Mouse (Mus musculus): Measurements from ENCODE around the gene Gm11937. TPM values are rescaled to one million over a fixed set of nuclear protein-coding genes. Genes with fewer than 3 reads are reported as not detected.
"Not testable (repeated sequence)": the region's sequence is repeated elsewhere in the genome, so short reads cannot be mapped to it uniquely, and the experiment has no call there.

Gm11937 gene
- not detected in 2 replicates for polyA plus RNA-seq (2015; fragmentation: Nextera tagmentation; extraction: Ambion mirVana)

- not testable (repeated sequence) for H3K36me3 ChIP-seq (ENCODE audit: control insufficient read depth, insufficient read depth); H3K9me3 ChIP-seq (replicated peaks; ENCODE audit: control insufficient read depth, low read length); H3K4me3 ChIP-seq (ENCODE audit: low read length); H3K9ac ChIP-seq (ENCODE audit: low read length); H3K27ac ChIP-seq (ENCODE audit: low read length); H3K4me1 ChIP-seq (ENCODE audit: control insufficient read depth, insufficient read depth, low read length); H3K27me3 ChIP-seq (ENCODE audit: control insufficient read depth, insufficient read depth, low read length); ATAC-seq (replicated peaks; ENCODE audit: extremely low read depth, insufficient read depth, low FRiP score); H3K4me2 ChIP-seq (ENCODE audit: low read depth, low read length)
- WGBS: 57% methylated on average over 1 of the region's 2 CpGs
Measured at GRCm38 (mm10) chr11:99610089-99610488, at the start of gene Gm11937. Gm11937 (minus strand) TSS chr11:99610189.

GRCm38 (mm10) chr11:99659256-99659655 is 49.3 kb upstream of the Gm11937 start:
- H3K27ac ChIP-seq (ENCODE audit: low read length): no peak overlapping the region
- H3K4me3 ChIP-seq (ENCODE audit: low read length): no peak overlapping the region
- WGBS: 67% methylated on average over 4 of the region's 4 CpGs
- ATAC-seq (replicated peaks; ENCODE audit: extremely low read depth, insufficient read depth, low FRiP score): no peak
- H3K27me3 ChIP-seq (ENCODE audit: control insufficient read depth, insufficient read depth, low read length): no peaks in the 10 kb centered on the region
- H3K9me3 ChIP-seq (replicated peaks; ENCODE audit: control insufficient read depth, low read length): no peaks in the 10 kb centered on the region; the same call in 1 of the 2 replicates
- H3K36me3 ChIP-seq (ENCODE audit: control insufficient read depth, insufficient read depth): no peaks in the 10 kb centered on the region
- H3K4me1 ChIP-seq (ENCODE audit: control insufficient read depth, insufficient read depth, low read length): no peaks in the 10 kb centered on the region
- H3K4me2 ChIP-seq (ENCODE audit: low read depth, low read length): no peak overlapping the region
- H3K9ac ChIP-seq (ENCODE audit: low read length): no peak overlapping the region

GRCm38 (mm10) chr11:99658467-99659010 is 48.5 kb upstream of the Gm11937 start, which contains the start of gene Gm11563:
Gm11563 (minus strand) TSS chr11:99658960.
- ATAC-seq (replicated peaks; ENCODE audit: extremely low read depth, insufficient read depth, low FRiP score); H3K4me3 ChIP-seq (ENCODE audit: low read length): not testable (repeated sequence)

GRCm38 (mm10) chr11:99657051-99657450 is 47.1 kb upstream of the Gm11937 start:
- Histone ChIP-seq H3K4me2 (ENCODE audit: low read depth, low read length) (no peak overlapping the region), H3K36me3 (ENCODE audit: control insufficient read depth, insufficient read depth) (no peaks in the 10 kb centered on the region), H3K4me3 (ENCODE audit: low read length) (no peak overlapping the region), H3K4me1 (ENCODE audit: control insufficient read depth, insufficient read depth, low read length) (no peaks in the 10 kb centered on the region), H3K9ac (ENCODE audit: low read length) (no peak overlapping the region), H3K27me3 (ENCODE audit: control insufficient read depth, insufficient read depth, low read length) (no peaks in the 10 kb centered on the region), H3K27ac (ENCODE audit: low read length) (no peak overlapping the region), H3K9me3 (replicated peaks; ENCODE audit: control insufficient read depth, low read length) (no peaks in the 10 kb centered on the region; the same call in 1 of the 2 replicates)
- ATAC-seq (replicated peaks; ENCODE audit: extremely low read depth, insufficient read depth, low FRiP score): no peak
- WGBS: 52% methylated on average over 5 of the region's 5 CpGs

More at GRCm38 (mm10) chr11:99658467-99659010, 48.5 kb upstream of the Gm11937 start, which contains the start of gene Gm11563:
- not testable (repeated sequence) for H3K4me2 ChIP-seq (ENCODE audit: low read depth, low read length); H3K9me3 ChIP-seq (replicated peaks; ENCODE audit: control insufficient read depth, low read length); H3K27ac ChIP-seq (ENCODE audit: low read length); H3K9ac ChIP-seq (ENCODE audit: low read length); H3K36me3 ChIP-seq (ENCODE audit: control insufficient read depth, insufficient read depth); H3K4me1 ChIP-seq (ENCODE audit: control insufficient read depth, insufficient read depth, low read length); H3K27me3 ChIP-seq (ENCODE audit: control insufficient read depth, insufficient read depth, low read length)
- WGBS: 48% methylated on average over 10 of the region's 10 CpGs

GRCm38 (mm10) chr11:99650136-99650535 is 40.1 kb upstream of the Gm11937 start, which contains the start of gene Gm11555:
Gm11555 (minus strand) TSS chr11:99650236.
- WGBS: 60% methylated on average over 2 of the region's 2 CpGs
- no peak within 1 kb of the TSS for H3K9ac ChIP-seq (ENCODE audit: low read length)
- ATAC-seq (replicated peaks; ENCODE audit: extremely low read depth, insufficient read depth, low FRiP score): no peak

GRCm38 (mm10) chr11:99646444-99646843 is 36.5 kb upstream of the Gm11937 start:
- H3K4me3 ChIP-seq (ENCODE audit: low read length): no peak overlapping the region
- H3K9ac ChIP-seq (ENCODE audit: low read length): no peak overlapping the region
- H3K36me3 ChIP-seq (ENCODE audit: control insufficient read depth, insufficient read depth): no peaks in the 10 kb centered on the region
- no peak overlapping the region for H3K4me2 ChIP-seq (ENCODE audit: low read depth, low read length)
- H3K4me1 ChIP-seq (ENCODE audit: control insufficient read depth, insufficient read depth, low read length): no peaks in the 10 kb centered on the region
- ATAC-seq (replicated peaks; ENCODE audit: extremely low read depth, insufficient read depth, low FRiP score): no peak
- no peak overlapping the region for H3K27ac ChIP-seq (ENCODE audit: low read length)
- no peaks in the 10 kb centered on the region for H3K27me3 ChIP-seq (ENCODE audit: control insufficient read depth, insufficient read depth, low read length)
- no peaks in the 10 kb centered on the region; the same call in 1 of the 2 replicates for H3K9me3 ChIP-seq (replicated peaks; ENCODE audit: control insufficient read depth, low read length)
- WGBS: 76% methylated on average over 15 of the region's 15 CpGs

More at GRCm38 (mm10) chr11:99650136-99650535, 40.1 kb upstream of the Gm11937 start, which contains the start of gene Gm11555:
- Histone ChIP-seq H3K27me3 (ENCODE audit: control insufficient read depth, insufficient read depth, low read length) (no peaks in the 10 kb centered on the region), H3K27ac (ENCODE audit: low read length) (no peak within 1 kb of the TSS), H3K9me3 (replicated peaks; ENCODE audit: control insufficient read depth, low read length) (no peaks in the 10 kb centered on the region; the same call in 1 of the 2 replicates), H3K4me3 (ENCODE audit: low read length) (no peak within 1 kb of the TSS), H3K4me2 (ENCODE audit: low read depth, low read length) (no peak within 1 kb of the TSS), H3K36me3 (ENCODE audit: control insufficient read depth, insufficient read depth) (no peaks in the 10 kb centered on the region), H3K4me1 (ENCODE audit: control insufficient read depth, insufficient read depth, low read length) (no peaks in the 10 kb centered on the region)

GRCm38 (mm10) chr11:99644351-99644750 is 34.4 kb upstream of the Gm11937 start:
- Histone ChIP-seq H3K9me3 (replicated peaks; ENCODE audit: control insufficient read depth, low read length) (no peaks in the 10 kb centered on the region), H3K4me3 (ENCODE audit: low read length) (no peak overlapping the region), H3K4me1 (ENCODE audit: control insufficient read depth, insufficient read depth, low read length) (no peaks in the 10 kb centered on the region), H3K4me2 (ENCODE audit: low read depth, low read length) (no peak overlapping the region), H3K36me3 (ENCODE audit: control insufficient read depth, insufficient read depth) (no peaks in the 10 kb centered on the region), H3K9ac (ENCODE audit: low read length) (no peak overlapping the region), H3K27ac (ENCODE audit: low read length) (no peak overlapping the region), H3K27me3 (ENCODE audit: control insufficient read depth, insufficient read depth, low read length) (no peaks in the 10 kb centered on the region)
- no peak for ATAC-seq (replicated peaks; ENCODE audit: extremely low read depth, insufficient read depth, low FRiP score)
- WGBS: 73% methylated on average over 3 of the region's 3 CpGs

- H3K4me1 ChIP-seq (ENCODE audit: control insufficient read depth, insufficient read depth, low read length); H3K36me3 ChIP-seq (ENCODE audit: control insufficient read depth, insufficient read depth); H3K9me3 ChIP-seq (replicated peaks; ENCODE audit: control insufficient read depth, low read length); H3K4me2 ChIP-seq (ENCODE audit: low read depth, low read length); H3K9ac ChIP-seq (ENCODE audit: low read length); H3K27me3 ChIP-seq (ENCODE audit: control insufficient read depth, insufficient read depth, low read length); H3K27ac ChIP-seq (ENCODE audit: low read length); H3K4me3 ChIP-seq (ENCODE audit: low read length); ATAC-seq (replicated peaks; ENCODE audit: extremely low read depth, insufficient read depth, low FRiP score): not testable (repeated sequence)
- WGBS: 81% methylated on average over 9 of the region's 9 CpGs
Measured at GRCm38 (mm10) chr11:99643635-99644139, 33.7 kb upstream of the Gm11937 start, which contains the start of gene Krtap4-7. Krtap4-7 (minus strand) TSS chr11:99644089.

- H3K27ac ChIP-seq (ENCODE audit: low read length): no peak overlapping the region
- 14% methylated on average over 1 of the region's 1 CpGs for WGBS
- H3K27me3 ChIP-seq (ENCODE audit: control insufficient read depth, insufficient read depth, low read length): no peaks in the 10 kb centered on the region
- no peaks in the 10 kb centered on the region for H3K36me3 ChIP-seq (ENCODE audit: control insufficient read depth, insufficient read depth)
- H3K4me2 ChIP-seq (ENCODE audit: low read depth, low read length): no peak overlapping the region
- no peak overlapping the region for H3K9ac ChIP-seq (ENCODE audit: low read length)
- no peaks in the 10 kb centered on the region for H3K4me1 ChIP-seq (ENCODE audit: control insufficient read depth, insufficient read depth, low read length)
- no peak for ATAC-seq (replicated peaks; ENCODE audit: extremely low read depth, insufficient read depth, low FRiP score)
- no peaks in the 10 kb centered on the region for H3K9me3 ChIP-seq (replicated peaks; ENCODE audit: control insufficient read depth, low read length)
- H3K4me3 ChIP-seq (ENCODE audit: low read length): no peak overlapping the region
Measured at GRCm38 (mm10) chr11:99640926-99641325, 30.9 kb upstream of the Gm11937 start.
